Mouse (Mus musculus): ENCODE measurements around the gene Ikzf4.

DNA sequence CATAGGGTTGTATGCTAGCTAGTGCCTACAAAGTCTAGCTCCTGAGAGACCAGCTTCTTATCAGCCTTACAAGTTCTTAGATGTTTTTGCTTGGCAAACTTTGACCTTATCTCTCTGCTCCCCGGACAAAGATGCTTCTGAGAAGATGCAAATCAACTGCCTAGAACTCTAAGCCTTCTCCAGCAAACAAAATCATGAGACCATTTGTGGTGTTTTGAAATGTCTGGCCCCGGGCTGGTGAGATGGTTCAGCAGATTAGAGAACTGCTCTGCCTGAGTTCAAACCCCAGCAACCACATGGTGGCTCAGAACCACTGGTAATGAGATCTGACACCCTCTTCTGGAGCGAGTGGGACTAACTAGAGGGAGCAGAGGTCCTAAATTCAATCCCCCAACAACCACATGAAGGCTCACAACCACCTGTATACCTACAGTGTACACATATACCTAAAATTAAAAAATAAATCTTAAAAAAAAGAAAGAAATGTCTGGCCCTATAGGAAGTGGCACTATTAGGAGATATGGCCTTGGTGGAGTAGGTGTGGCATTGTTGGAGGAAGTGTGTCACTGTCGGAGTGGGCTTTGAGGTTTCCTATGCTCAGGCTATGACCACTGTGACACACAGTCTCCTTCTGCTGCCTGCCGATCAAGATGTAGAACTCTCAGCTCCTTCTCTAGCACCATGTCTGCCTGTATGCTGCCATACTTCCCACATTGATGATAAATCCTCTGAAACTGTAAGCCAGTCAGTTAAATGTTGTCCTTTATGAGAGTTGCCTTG, 17.8 kb upstream of the Ikzf4 start:
- TF ChIP-seq CTCF (IDR thresholded peaks at IDR 0.05; ENCODE audit: insufficient read depth, low read length) (no peak), POLR2A (IDR thresholded peaks at IDR 0.05; ENCODE audit: borderline replicate concordance, extremely low read depth, low read depth, low read length) (no peak)
